Mouse (Mus musculus) embryonic fibroblast, embryonic 13.5 days (primary cell): ENCODE measurements at regions not wholly inside any gene's neighbourhood (a gene's known extent, or its start where the extent isn't known, plus 50 kb on each side); places are given as distances from the start of the nearest gene placed in this dataset.

ENCODE experiments used
- CTCF ChIP-seq: IDR thresholded peaks from 2 replicates; pipeline ENCODE4 v1.5.1; 2011; ENCODE audit warnings: mild to moderate bottlenecking, control low read depth, low read length, moderate library complexity, borderline replicate concordance; ENCODE audit not compliant: insufficient read depth
- POLR2A ChIP-seq: IDR thresholded peaks from 2 replicates; pipeline ENCODE4 v1.6.1; 2011; ENCODE audit warnings: low read depth, mild to moderate bottlenecking, control low read depth, low read length, moderate library complexity

- TF ChIP-seq CTCF: no peak
- no peak for TF ChIP-seq POLR2A
These were observed 286.6 kb upstream of the Thbs1 start for GRCm38 (mm10) chr2:117825088-117825487.
